Mouse (Mus musculus): Measurements from ENCODE around the gene Alk.

The Alk gene

DNA sequence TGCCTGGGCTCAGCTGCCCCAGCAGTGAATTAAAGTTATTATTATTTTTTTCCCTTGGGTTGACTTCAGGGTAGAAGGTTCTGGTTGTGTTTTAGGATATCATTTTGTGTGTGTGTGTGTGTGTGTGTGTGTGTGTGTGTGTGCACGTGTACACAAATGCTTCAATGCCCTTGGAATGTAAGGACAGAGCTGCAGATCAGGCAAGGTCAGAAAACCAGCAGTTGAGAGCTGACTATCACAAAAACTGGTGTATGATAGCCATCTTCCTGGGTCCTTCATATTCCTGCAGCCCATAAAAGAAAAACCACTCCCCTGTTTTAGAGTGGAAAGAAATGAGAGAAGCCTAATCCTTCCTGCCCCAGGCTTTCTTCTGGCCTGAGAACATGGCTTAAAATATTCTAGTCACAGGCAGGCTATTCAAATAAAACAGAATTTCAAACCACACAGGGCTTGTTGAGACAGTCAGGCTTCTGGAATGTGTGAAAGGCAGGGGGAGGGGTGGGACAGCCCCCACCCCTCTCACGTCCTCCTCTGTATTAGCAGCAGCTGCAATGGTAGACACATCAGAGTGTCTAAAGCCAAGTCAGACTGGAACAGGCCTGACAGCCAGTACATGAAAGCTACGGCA is 623.8 kb downstream of the Alk start:
- no peak for DNase-seq (ENCODE audit: low spot score in 2 of 2)

- DNase-seq (ENCODE audit: low spot score in 2 of 2) = no peak
Measured at GRCm38 (mm10) chr17:71979137-71979536, 625.3 kb downstream of the Alk start.

DNA sequence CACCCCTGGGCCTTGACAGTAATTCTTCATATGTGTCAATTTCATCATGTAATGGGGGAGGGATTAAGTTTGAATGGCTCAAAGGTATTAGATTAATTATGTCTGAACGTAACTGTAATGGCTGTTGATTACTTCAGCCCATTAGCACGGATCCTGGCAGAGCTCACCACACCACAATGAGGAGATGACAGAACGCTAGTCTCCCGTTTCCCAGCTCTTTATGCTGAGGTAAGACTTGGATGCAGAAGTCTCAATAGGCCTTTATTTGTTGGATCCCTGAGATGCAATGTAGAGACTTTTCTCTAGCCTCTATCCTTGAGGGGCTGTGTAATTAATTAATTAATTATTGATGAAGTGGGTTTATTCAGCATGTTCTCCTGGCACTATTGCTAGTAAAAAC is 627.8 kb downstream of the Alk start:
- no peak for DNase-seq (ENCODE audit: low spot score in 2 of 2)

DNA sequence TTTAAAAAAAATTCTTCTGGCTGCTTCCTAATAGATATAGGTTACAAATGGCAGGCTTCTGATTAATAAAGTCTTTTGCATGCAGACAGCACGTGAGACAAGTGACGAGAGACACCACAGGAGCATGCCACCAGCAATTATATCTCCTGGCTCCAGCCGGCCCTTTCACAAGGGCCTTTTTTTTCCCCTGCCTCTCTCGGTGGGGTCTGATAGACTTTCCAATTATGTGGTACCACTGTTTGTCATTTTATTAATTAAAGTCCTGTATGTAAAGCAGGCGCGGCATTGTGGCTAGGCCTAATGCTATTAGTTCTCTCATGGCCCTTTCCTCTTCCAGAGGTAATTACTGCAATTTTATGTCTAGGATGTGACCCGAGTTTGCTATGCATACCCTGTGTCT is 630.7 kb downstream of the Alk start:
- DNase-seq (ENCODE audit: low spot score in 2 of 2) = no peak

DNA sequence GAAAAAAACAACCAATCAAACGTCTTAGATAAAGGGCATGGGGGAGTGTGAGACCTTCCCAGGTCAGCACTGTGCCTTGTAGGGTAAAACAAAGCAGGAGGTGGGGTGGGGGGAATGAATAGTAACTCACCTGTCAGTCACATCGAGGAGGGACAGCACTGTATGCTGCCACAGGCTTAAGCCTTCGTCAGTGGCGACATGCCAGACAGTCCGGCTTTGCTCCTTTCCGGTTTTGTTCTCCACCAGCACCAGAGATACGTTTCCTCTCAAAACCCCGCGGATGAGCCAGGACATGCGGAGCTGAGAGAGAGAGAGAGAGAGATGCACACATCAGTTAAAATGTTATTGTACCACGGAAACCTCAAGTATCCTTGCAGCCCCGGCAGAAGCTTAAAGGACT is 637.1 kb downstream of the Alk start:
- no peak for DNase-seq (ENCODE audit: low spot score in 2 of 2)

DNA sequence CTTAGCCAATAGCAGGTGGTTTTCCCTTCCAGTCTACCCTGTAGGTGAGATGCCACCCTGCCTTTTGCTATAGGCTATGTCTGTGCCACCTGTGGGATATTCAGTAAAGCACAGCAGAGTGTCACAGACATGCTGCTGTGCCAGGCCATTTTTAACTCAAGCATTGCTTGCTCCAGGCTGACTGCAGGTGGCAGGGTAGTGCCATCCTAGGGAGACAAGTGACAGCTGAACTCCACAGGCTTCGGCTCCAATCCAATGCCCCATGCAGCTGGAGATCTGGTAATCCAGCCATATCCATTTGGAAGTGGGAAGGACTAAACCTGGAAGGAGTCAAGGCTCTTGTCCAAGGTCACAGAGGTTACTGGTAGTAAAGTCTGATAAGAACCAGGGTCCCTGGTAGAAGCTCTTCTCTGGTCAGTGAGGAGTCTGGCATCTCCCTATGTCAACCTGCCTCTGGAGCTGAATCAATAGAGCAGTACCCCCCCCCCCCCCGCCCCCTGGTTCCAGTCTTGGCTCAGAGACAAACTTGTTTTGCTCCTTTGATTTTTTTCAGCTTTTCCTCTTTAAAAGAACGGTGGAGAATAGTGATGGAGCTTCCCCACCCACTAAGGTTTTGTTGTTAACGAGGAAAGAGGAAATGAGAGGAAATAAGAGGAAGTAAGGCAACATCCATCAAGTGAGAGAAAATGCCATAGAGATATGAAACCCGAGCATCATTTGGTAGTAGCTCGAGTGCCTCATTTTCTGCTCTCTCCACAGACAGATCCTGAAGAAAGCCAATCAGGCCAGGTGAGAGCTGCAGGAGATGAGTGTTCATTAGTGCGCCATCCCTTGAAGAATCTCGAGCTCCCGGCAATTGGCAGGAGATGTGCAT is 638.5 kb downstream of the Alk start:
- DNase-seq (ENCODE audit: low spot score in 2 of 2) = peak; percentile 25 to 31

DNA sequence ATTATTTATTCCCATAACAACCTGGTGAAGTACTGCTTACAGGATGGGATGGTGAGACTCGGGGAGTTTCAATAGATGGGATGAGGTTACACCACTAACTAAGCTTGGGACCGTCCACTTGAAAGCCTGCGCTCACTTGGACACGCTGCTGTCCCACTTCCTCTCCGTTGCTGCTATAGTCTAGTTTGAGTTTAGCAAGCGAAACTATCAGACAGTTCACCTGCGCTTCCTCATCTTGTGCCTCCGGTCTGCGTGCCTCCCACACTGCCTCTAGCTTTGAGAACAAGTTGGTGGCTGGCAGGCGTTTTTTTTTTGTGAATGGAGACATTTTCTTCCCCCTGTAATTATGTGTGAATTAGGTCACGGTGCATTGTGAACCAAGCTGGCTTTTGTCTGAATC is 639.8 kb downstream of the Alk start:
- no peak for DNase-seq (ENCODE audit: low spot score in 2 of 2)

DNA sequence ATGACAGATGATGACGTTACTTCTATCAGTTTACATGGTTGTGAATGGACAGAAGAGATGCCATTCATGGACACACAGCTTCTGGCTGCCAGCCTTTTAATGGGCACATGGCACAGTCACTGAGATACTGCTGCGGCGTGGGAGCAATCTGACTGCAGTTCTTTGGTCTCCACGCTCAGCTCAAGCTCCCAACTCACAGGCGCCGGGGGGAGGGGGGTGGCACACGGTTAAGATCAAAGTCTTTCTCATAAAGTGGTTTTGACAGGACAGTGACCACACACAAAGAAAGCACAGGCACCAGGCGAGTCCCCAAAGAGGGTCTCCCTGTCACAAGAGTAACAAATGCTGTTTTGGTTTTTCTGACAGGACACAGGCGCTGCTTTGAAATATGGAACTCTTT is 641.7 kb downstream of the Alk start:
- DNase-seq (ENCODE audit: low spot score in 2 of 2) = no peak

DNA sequence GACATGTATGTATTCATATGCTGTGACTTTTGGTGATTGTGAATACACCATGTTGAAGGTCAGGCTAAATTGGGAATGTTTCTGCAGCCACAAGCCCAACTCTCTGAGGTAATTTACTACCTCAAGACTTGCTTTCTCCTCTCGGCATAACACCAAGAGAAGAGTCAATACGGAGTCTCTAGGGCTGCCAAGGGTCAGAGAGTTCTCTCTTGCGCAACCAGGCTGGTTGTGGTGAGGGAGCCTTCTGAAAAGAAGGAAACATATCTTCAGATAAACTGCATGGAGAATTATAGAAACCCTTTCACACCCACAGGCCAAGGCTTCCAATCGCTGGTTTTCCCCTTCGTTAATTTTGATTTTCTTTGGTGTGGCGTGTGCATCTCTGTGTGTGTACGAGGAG is 649.4 kb downstream of the Alk start:
- peak in 1 of 2 experiments; percentile 27 for DNase-seq (ENCODE audit: low spot score in 2 of 2)

DNA sequence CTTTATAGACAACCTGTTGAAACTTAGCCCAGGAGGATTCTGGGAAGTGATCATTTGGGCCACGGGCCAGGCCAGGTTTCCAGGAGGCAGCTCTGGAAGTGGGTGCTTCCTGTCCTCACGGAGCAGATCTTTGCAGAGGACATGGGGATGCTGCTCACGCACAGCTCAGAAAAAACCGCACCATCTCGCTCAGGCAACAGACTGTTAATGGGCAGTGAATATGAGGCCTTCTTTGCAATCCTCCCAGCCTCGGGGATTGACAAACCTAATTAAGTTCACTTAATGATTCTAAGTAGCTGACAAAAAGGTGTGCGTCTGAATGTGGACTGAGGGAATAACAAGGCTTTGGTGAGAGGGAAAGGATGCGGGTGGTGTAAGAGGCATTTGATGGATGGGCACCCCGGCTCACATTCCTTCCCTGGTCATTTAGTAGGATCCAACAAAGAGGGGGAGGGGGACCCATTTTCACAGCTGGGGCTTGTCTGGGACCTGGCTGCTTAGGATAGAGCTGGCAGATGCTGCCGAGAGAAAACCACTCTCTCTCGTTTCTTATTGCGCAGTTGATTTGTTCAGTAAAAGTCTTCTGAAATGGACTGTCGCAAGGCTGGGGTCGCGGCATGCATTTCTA is 650.1 kb downstream of the Alk start:
- no peak for DNase-seq (ENCODE audit: low spot score in 2 of 2)

GRCm38 (mm10) chr17:71950968-71951367 is 653.5 kb downstream of the Alk start:
- no peak for DNase-seq (ENCODE audit: low spot score in 2 of 2)

- no peak for DNase-seq (ENCODE audit: low spot score in 2 of 2)
Measured at GRCm38 (mm10) chr17:71948687-71949086, 655.7 kb downstream of the Alk start.

GRCm38 (mm10) chr17:71947452-71947851 is 657.0 kb downstream of the Alk start:
- no peak for DNase-seq (ENCODE audit: low spot score in 2 of 2)

DNA sequence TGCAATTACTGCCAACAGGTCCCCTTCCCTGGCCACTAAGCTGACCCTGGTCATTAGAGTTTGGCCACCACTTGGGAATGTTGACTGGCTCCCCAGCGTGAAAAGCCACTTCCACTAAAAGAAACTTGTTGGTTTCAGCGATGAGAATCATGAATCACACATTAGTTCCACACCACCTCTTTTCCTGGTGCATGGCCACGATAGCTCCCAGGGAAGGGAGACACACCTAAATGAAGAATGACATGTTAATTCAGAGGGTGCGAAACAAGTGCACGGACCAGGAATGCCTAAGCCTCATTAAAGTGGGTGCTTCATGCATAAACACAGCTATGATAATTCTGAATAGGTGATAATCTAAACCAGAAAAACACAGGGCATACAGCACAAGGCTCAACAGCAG is 660.4 kb downstream of the Alk start:
- DNase-seq (ENCODE audit: low spot score in 2 of 2) = no peak

GRCm38 (mm10) chr17:71942052-71942451 is 662.4 kb downstream of the Alk start:
- DNase-seq (ENCODE audit: low spot score in 2 of 2) = peak; percentile 12 to 17

GRCm38 (mm10) chr17:71941436-71941835 is 663.0 kb downstream of the Alk start:
- DNase-seq (ENCODE audit: low spot score in 2 of 2) = no peak

DNA sequence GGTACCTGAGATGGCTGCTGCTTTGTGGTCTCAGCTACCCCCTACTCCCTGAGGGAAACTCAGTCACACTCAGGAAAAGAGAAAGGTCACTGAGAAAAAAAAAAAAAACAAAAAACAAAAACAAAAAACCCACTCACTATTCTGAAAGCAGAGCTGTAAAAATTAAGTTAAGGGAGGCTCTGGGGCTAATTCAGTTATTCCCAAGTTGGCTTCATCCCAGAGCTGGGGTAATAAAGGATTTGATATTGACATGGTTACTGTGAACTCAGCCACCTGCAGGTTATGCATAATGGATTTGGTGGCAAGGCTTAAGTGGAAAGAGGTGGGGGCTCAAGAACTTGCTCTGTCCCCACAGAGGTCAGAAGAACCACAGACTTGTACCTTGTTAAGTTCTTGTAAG is 667.7 kb downstream of the Alk start:
- no peak for DNase-seq (ENCODE audit: low spot score in 2 of 2)

DNA sequence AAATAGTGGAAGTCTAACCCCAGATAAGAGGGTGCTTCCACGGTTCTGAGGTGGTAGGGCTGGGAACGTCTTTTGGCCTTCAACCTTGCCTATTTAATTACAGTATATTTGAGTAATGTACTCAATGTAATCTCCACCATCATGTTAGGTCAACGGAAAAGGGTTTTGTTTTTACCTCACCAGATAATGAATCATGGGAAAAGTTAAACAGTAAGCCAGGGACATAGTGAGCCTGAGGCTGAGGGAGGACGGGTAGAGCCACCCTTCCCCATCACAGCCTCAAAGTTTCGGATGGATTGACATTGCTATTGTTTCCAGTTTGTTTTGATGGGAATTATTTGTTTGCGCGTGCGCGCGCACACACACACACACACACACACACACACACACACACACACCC is 668.6 kb downstream of the Alk start:
- no peak for DNase-seq (ENCODE audit: low spot score in 2 of 2)

- no peak for DNase-seq (ENCODE audit: low spot score in 2 of 2)
Measured at GRCm38 (mm10) chr17:71935336-71935735, 669.1 kb downstream of the Alk start.

GRCm38 (mm10) chr17:71914941-71915340 is 689.5 kb downstream of the Alk start:
- DNase-seq (ENCODE audit: low spot score in 2 of 2) = no peak

DNA sequence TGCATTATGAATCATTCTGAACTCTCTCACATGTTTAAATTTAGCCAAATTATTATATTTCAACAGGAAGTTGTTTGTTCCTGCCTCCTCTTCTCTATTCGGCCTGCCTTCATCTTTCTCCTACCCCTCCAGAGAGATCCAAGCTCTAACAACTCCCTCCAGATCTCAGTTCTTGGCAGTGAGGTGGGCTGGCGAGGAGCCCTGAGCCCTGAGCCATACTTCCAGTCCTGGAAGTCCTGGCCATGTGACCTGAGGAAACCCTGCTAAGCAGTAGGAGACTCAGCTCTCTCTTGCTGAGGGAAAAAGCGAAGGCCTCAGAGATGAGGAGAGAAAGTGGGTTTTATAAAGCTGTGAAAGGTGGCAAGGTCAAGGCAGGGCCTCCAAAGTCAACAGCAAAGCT is 689.9 kb downstream of the Alk start:
- peak in 1 of 2 experiments; percentile 32 for DNase-seq (ENCODE audit: low spot score in 2 of 2)

GRCm38 (mm10) chr17:71913188-71913587 is 691.2 kb downstream of the Alk start:
- no peak for DNase-seq (ENCODE audit: low spot score in 2 of 2)

DNA sequence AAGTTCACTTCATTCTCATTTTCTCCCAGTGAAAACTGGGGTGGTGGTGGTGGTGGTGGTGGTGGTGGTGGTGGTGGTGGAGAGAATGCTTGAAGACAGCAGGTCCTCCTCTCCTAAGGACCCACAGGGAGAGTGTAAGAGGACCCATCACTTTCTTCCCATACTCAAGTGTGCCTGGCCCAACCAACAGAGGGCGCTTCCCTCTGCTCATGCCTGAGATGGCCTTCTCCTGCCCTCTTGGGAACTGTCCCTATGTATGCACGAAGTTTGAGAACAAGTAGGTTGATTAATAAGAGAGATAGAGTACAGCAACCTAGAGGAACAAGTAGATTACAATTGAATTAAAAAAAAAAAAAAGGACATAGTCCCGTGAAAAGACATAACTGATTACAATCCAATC is 695.3 kb downstream of the Alk start:
- no peak for DNase-seq (ENCODE audit: low spot score in 2 of 2)

Measured in urinary bladder, postnatal 36 days (tissue).